Mouse (Mus musculus) spleen, adult 2 months (tissue): ENCODE measurements at regions not wholly inside any gene's neighbourhood (a gene's known extent, or its start where the extent isn't known, plus 50 kb on each side); places are given as distances from the start of the nearest gene placed in this dataset.

ENCODE experiments used
- DNase-seq, 2 experiments: peaks; one replicate each; pipeline versions ENCODE4 v3.0.0 to v3.0.0-alpha.2; 2012 to 2021; ENCODE audit warnings: low spot score in 2 of 2, low read depth in 1 of 2
- H3K27ac ChIP-seq: fragments of 200-500 bp; 2 replicates; pipeline ENCODE4 v1.5.1; 2012; ENCODE audit warnings: low read length, inconsistent platforms; ENCODE audit not compliant: insufficient read depth
- H3K27me3 ChIP-seq: fragments of 200-500 bp; 2 replicates; pipeline ENCODE4 v1.6.1; 2012; ENCODE audit warnings: mild to moderate bottlenecking, moderate library complexity, low read length, inconsistent platforms; ENCODE audit not compliant: control insufficient read depth, insufficient read depth
- H3K36me3 ChIP-seq: fragments of 200-500 bp; 2 replicates; pipeline ENCODE4 v1.6.1; 2012; ENCODE audit warnings: mild to moderate bottlenecking, low read length, inconsistent platforms; ENCODE audit not compliant: control insufficient read depth, insufficient read depth
- H3K4me1 ChIP-seq: fragments of 200-500 bp; 2 replicates; pipeline ENCODE4 v1.6.1; 2011; ENCODE audit warnings: inconsistent platforms; ENCODE audit not compliant: control insufficient read depth, insufficient read depth, insufficient read length
- H3K4me3 ChIP-seq: fragments of 200-500 bp; 2 replicates; pipeline ENCODE4 v1.5.1; 2011; ENCODE audit warnings: mild to moderate bottlenecking, inconsistent platforms; ENCODE audit not compliant: insufficient read depth, insufficient read length; ENCODE audit errors: extremely low read depth
- CTCF ChIP-seq: fragments of 200-500 bp; IDR thresholded peaks from 2 replicates; pipeline ENCODE4 v1.5.1; 2011; ENCODE audit warnings: mild to moderate bottlenecking, inconsistent platforms; ENCODE audit not compliant: insufficient read depth, insufficient read length, insufficient replicate concordance; ENCODE audit errors: extremely low read depth
- POLR2A ChIP-seq: fragments of 200-500 bp; IDR thresholded peaks from 2 replicates; pipeline ENCODE4 v1.6.1; 2011; ENCODE audit warnings: low read depth, low read length, inconsistent platforms
- WGBS: fragments of 180-500 bp; shearing (Covaris S2); methylation state at CpG from one replicate; pipeline ENCODE4 v1.1.7; 2018; 5-methylcytosine and 5-hydroxymethylcytosine counted together

GRCm38 (mm10) chr5:119401915-119402314 is 268.6 kb upstream of the Tbx3 start:
- Histone ChIP-seq H3K4me3 (no peak overlapping the region), H3K27me3 (no peaks in the 10 kb centered on the region), H3K36me3 (no peaks in the 10 kb centered on the region), H3K27ac (no peak overlapping the region), H3K4me1 (no peaks in the 10 kb centered on the region)
- no peak for DNase-seq
- no peak for TF ChIP-seq CTCF
- no peak for TF ChIP-seq POLR2A
- 75% methylated on average over 8 of the region's 8 CpGs for WGBS

- WGBS, result 87% methylated on average over 17 of the region's 17 CpGs
- TF ChIP-seq CTCF, result no peak
- TF ChIP-seq POLR2A, result no peak
- no peaks in the 10 kb centered on the region for H3K36me3 ChIP-seq
- no peak overlapping the region for H3K27ac ChIP-seq
- no peaks in the 10 kb centered on the region for H3K27me3 ChIP-seq
- no peaks in the 10 kb centered on the region for H3K4me1 ChIP-seq
- H3K4me3 ChIP-seq, result no peak overlapping the region
- DNase-seq, result no peak
Observed at GRCm38 (mm10) chr5:119402651-119403050, 267.8 kb upstream of the Tbx3 start.

- WGBS, result 63% methylated on average over 11 of the region's 11 CpGs
- Histone ChIP-seq H3K4me3 (no peak overlapping the region), H3K36me3 (no peaks in the 10 kb centered on the region), H3K27ac (no peak overlapping the region), H3K4me1 (no peaks in the 10 kb centered on the region), H3K27me3 (no peaks in the 10 kb centered on the region)
- TF ChIP-seq CTCF (no peak), POLR2A (no peak)
- DNase-seq, result no peak
Observed at GRCm38 (mm10) chr5:119410966-119411365, 259.5 kb upstream of the Tbx3 start.

- H3K27me3 ChIP-seq, result no peaks in the 10 kb centered on the region
- no peak overlapping the region for H3K4me3 ChIP-seq
- no peak for DNase-seq
- WGBS, result 90% methylated on average over 11 of the region's 11 CpGs
- no peaks in the 10 kb centered on the region for H3K4me1 ChIP-seq
- no peak for TF ChIP-seq CTCF
- TF ChIP-seq POLR2A, result no peak
- H3K36me3 ChIP-seq, result no peaks in the 10 kb centered on the region
- no peak overlapping the region for H3K27ac ChIP-seq
Observed at GRCm38 (mm10) chr5:119415835-119416234, 254.6 kb upstream of the Tbx3 start.

GRCm38 (mm10) chr5:119418486-119418885 is 252.0 kb upstream of the Tbx3 start:
- H3K4me1 ChIP-seq, result no peaks in the 10 kb centered on the region
- no peaks in the 10 kb centered on the region for H3K36me3 ChIP-seq
- no peaks in the 10 kb centered on the region for H3K27me3 ChIP-seq
- no peak overlapping the region for H3K27ac ChIP-seq
- no peak overlapping the region for H3K4me3 ChIP-seq
- WGBS, result 69% methylated on average over 5 of the region's 5 CpGs
- no peak for TF ChIP-seq CTCF
- TF ChIP-seq POLR2A, result no peak
- no peak for DNase-seq

- Histone ChIP-seq H3K36me3 (no peaks in the 10 kb centered on the region), H3K4me3 (no peak overlapping the region), H3K27me3 (no peaks in the 10 kb centered on the region), H3K27ac (no peak overlapping the region), H3K4me1 (no peaks in the 10 kb centered on the region)
- no peak for TF ChIP-seq CTCF
- TF ChIP-seq POLR2A, result no peak
- WGBS, result 89% methylated on average over 12 of the region's 12 CpGs
- DNase-seq, result no peak
Observed at GRCm38 (mm10) chr5:119427511-119428019, 242.9 kb upstream of the Tbx3 start.

GRCm38 (mm10) chr5:119431271-119431756 is 239.2 kb upstream of the Tbx3 start:
- DNase-seq, result no peak
- Histone ChIP-seq H3K36me3 (no peaks in the 10 kb centered on the region), H3K27ac (no peak overlapping the region), H3K27me3 (no peaks in the 10 kb centered on the region), H3K4me1 (no peaks in the 10 kb centered on the region), H3K4me3 (no peak overlapping the region)
- 83% methylated on average over 9 of the region's 9 CpGs for WGBS
- TF ChIP-seq POLR2A (no peak), CTCF (no peak)
